Mouse (Mus musculus) urinary bladder, postnatal 14 days (tissue): Measurements from ENCODE around the gene Synj1.
A peak's percentile ranks its signal among the peaks of the same experiment; 100 is the strongest.

Source experiments
- DNase-seq: peaks from one replicate; pipeline ENCODE4 v3.0.0; 2021; ENCODE audit warnings: low spot score

The Synj1 gene

GRCm38 (mm10) chr16:90941246-90941645, 69.9 kb downstream of the Synj1 start:
- DNase-seq, result no peak

- DNase-seq, result peak; percentile 94
Observed at GRCm38 (mm10) chr16:90934687-90935328, 76.3 kb downstream of the Synj1 start, which contains the start of gene Cfap298. Gene Cfap298, minus strand, starts transcription at chr16:90935114.

GRCm38 (mm10) chr16:90934193-90934686, 76.9 kb downstream of the Synj1 start:
- DNase-seq, result peak; percentile 60

- no peak for DNase-seq
Observed at GRCm38 (mm10) chr16:90933534-90934176, 77.5 kb downstream of the Synj1 start.

GRCm38 (mm10) chr16:90927446-90927845, 83.7 kb downstream of the Synj1 start:
- no peak for DNase-seq

- DNase-seq, result peak; percentile 70
Observed at GRCm38 (mm10) chr16:90925461-90925860, 85.6 kb downstream of the Synj1 start.

- no peak for DNase-seq
Observed at GRCm38 (mm10) chr16:90924606-90925370, 86.3 kb downstream of the Synj1 start.

- no peak for DNase-seq
Observed at GRCm38 (mm10) chr16:90921471-90922159, 89.5 kb downstream of the Synj1 start.

- no peak for DNase-seq
Observed at GRCm38 (mm10) chr16:90917156-90917555, 94.0 kb downstream of the Synj1 start.

GRCm38 (mm10) chr16:90916040-90916481, 95.0 kb downstream of the Synj1 start:
- peak; percentile 46 for DNase-seq

- DNase-seq, result no peak
Observed at GRCm38 (mm10) chr16:90911766-90912165, 99.3 kb downstream of the Synj1 start.

GRCm38 (mm10) chr16:90910855-90911533, 100.1 kb downstream of the Synj1 start:
- DNase-seq, result no peak

GRCm38 (mm10) chr16:90907250-90907649, 103.9 kb downstream of the Synj1 start:
- DNase-seq, result no peak

GRCm38 (mm10) chr16:90903300-90903699, 107.8 kb downstream of the Synj1 start:
- DNase-seq, result no peak

GRCm38 (mm10) chr16:90901364-90901763, 109.7 kb downstream of the Synj1 start:
- DNase-seq, result no peak

- DNase-seq, result no peak
Observed at GRCm38 (mm10) chr16:90899498-90899897, 111.6 kb downstream of the Synj1 start.

GRCm38 (mm10) chr16:90897651-90898050, 113.5 kb downstream of the Synj1 start:
- DNase-seq, result no peak

- no peak for DNase-seq
Observed at GRCm38 (mm10) chr16:90893792-90894191, 117.3 kb downstream of the Synj1 start.

- DNase-seq, result no peak
Observed at GRCm38 (mm10) chr16:90893019-90893418, 118.1 kb downstream of the Synj1 start.

- no peak for DNase-seq
Observed at GRCm38 (mm10) chr16:90892081-90892480, 119.0 kb downstream of the Synj1 start.

GRCm38 (mm10) chr16:90891601-90892000, 119.5 kb downstream of the Synj1 start:
- no peak for DNase-seq
